Mouse (Mus musculus) stomach, postnatal 0 days (tissue): Measurements from ENCODE around the gene Plac9b. TPM values are rescaled to one million over a fixed set of nuclear protein-coding genes. Genes with fewer than 3 reads are reported as not detected.
"Not testable (repeated sequence)": the region's sequence is repeated elsewhere in the genome, so short reads cannot be mapped to it uniquely, and the experiment has no call there.

Source experiments
- ATAC-seq: fragments of 200-750 bp; cut with Nextera tagmentation; 2 replicates; pipeline ENCODE4 v1.8.0; 2017; ENCODE audit not compliant: low FRiP score, low TSS enrichment
- DNase-seq: peaks from one replicate; pipeline ENCODE4 v3.0.0-alpha.2; 2016; ENCODE audit warnings: low spot score
- H3K27ac ChIP-seq: fragments of 300-500 bp; sonication (generic); replicated peaks from 2 replicates; pipeline ENCODE4 v1.5.1; 2014; ENCODE audit warnings: mild to moderate bottlenecking, control low read depth
- H3K27me3 ChIP-seq: fragments of 300-500 bp; sonication (generic); 2 replicates; pipeline ENCODE4 v1.6.1; 2014; ENCODE audit warnings: low read length; ENCODE audit not compliant: control insufficient read depth, insufficient read depth
- H3K36me3 ChIP-seq: fragments of 300-500 bp; sonication (generic); 2 replicates; pipeline ENCODE4 v1.6.1; 2014; ENCODE audit warnings: low read length, mixed read lengths; ENCODE audit not compliant: control insufficient read depth, insufficient read depth
- H3K4me1 ChIP-seq: fragments of 300-500 bp; sonication (generic); replicated peaks from 2 replicates; pipeline ENCODE4 v1.6.1; 2014; ENCODE audit warnings: antibody characterized with exemption; ENCODE audit not compliant: control insufficient read depth, insufficient read depth
- H3K4me2 ChIP-seq: fragments of 300-500 bp; sonication (generic); replicated peaks from 2 replicates; pipeline ENCODE4 v1.6.1; 2014; ENCODE audit warnings: low read depth, mild to moderate bottlenecking, control low read depth, moderate library complexity
- H3K4me3 ChIP-seq: fragments of 300-500 bp; sonication (generic); 2 replicates; pipeline ENCODE4 v1.5.1; 2014; ENCODE audit warnings: low read depth, low read length, control low read depth
- H3K9ac ChIP-seq: fragments of 300-500 bp; sonication (generic); 2 replicates; pipeline ENCODE4 v1.6.1; 2014; ENCODE audit warnings: mild to moderate bottlenecking, low read length, control low read depth, mixed read lengths
- H3K9me3 ChIP-seq: fragments of 300-500 bp; sonication (generic); 2 replicates; pipeline ENCODE4 v1.6.1; 2016; ENCODE audit warnings: low read length; ENCODE audit not compliant: control insufficient read depth
- WGBS: fragments of 180-500 bp; shearing (Covaris S2); extraction: QIAGEN DNeasy Blood & Tissue Kit; methylation state at CpG from one replicate; pipeline ENCODE4 v1.1.7; 2014; 5-methylcytosine and 5-hydroxymethylcytosine counted together
- polyA plus RNA-seq: library from polyadenylated mRNA; unstranded; fragments of >200 nt; fragmentation: Nextera tagmentation; extraction: Ambion mirVana; gene quantifications from 2 replicates; pipeline ENCODE4 v1.2.1, GENCODE M21; 2015

The Plac9b gene
- polyA plus RNA-seq, 1 experiment from 2014 or later = 127 TPM

GRCm38 (mm10) chr14:26173955-26174354 is 8.3 kb downstream of the Plac9b start:
- H3K9ac ChIP-seq, H3K36me3 ChIP-seq, H3K4me3 ChIP-seq, H3K27me3 ChIP-seq, DNase-seq, H3K9me3 ChIP-seq, H3K27ac ChIP-seq, H3K4me2 ChIP-seq, H3K4me1 ChIP-seq: not testable (repeated sequence)
- no CpG with 5 or more reads among the region's 3 CpGs for WGBS
- ATAC-seq = peak; percentile 87

- no CpG with 5 or more reads among the region's 12 CpGs for WGBS
- H3K27ac ChIP-seq, H3K4me1 ChIP-seq, H3K4me2 ChIP-seq, H3K36me3 ChIP-seq, DNase-seq, H3K27me3 ChIP-seq, H3K4me3 ChIP-seq, ATAC-seq, H3K9ac ChIP-seq, H3K9me3 ChIP-seq: not testable (repeated sequence)
Measured at GRCm38 (mm10) chr14:26165266-26165665, 17.0 kb downstream of the Plac9b start.

DNA sequence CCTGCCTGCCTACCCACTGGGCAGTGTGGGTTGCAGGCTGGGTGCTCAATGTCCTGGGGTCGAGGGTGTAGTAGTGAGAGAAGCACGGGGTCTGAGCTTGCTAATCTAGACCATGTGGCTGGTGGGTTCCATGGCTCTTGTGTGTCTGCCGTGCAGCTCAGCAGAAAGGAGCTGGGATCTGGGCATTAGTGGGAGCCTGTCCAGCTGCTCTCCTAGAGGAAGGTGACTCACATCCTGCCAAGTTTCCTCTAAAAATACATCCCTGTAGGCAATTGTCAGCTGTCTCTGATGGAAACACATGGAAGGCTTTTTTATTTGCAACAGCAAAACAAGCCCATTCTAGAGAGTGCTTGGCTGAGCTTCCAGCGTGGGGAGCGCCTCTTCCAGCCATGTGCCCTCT is 19.9 kb downstream of the Plac9b start:
- WGBS = no CpG with 5 or more reads among the region's 5 CpGs
- not testable (repeated sequence) for H3K9me3 ChIP-seq, ATAC-seq, H3K36me3 ChIP-seq, H3K4me1 ChIP-seq, H3K9ac ChIP-seq, H3K27ac ChIP-seq, H3K4me2 ChIP-seq, H3K27me3 ChIP-seq, DNase-seq, H3K4me3 ChIP-seq

DNA sequence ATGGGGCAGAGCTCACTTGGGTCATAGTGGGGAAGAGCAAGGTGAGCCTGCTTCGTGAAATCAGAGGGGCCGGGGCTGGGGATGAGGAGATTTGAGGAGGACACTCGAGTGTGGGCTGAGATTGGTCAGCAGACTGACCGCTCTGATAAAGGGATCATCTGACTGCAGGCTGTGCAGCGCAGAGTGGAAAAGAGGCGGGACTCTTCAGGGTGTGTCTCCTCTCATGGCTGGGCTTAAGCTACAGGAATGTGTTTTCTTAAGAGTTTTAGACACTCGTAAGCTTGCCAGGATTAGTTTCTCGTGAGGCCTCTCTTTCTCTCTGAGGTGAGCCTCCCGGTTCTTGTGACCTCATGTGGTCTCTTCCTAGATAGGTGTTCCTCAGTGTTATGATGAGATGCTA is 21.1 kb downstream of the Plac9b start:
- WGBS = no CpG with 5 or more reads among the region's 9 CpGs
- not testable (repeated sequence) for H3K4me2 ChIP-seq, H3K36me3 ChIP-seq, H3K9me3 ChIP-seq, H3K9ac ChIP-seq, H3K27ac ChIP-seq, H3K27me3 ChIP-seq, H3K4me1 ChIP-seq, H3K4me3 ChIP-seq, DNase-seq
- ATAC-seq = peak; percentile 70; the same call in 1 of the 2 replicates

GRCm38 (mm10) chr14:26156032-26156431 is 26.2 kb downstream of the Plac9b start:
- not testable (repeated sequence) for DNase-seq, H3K4me3 ChIP-seq, H3K27ac ChIP-seq, H3K4me1 ChIP-seq, H3K27me3 ChIP-seq, H3K9me3 ChIP-seq, H3K9ac ChIP-seq, H3K36me3 ChIP-seq, H3K4me2 ChIP-seq
- no CpG with 5 or more reads among the region's 7 CpGs for WGBS
- peak; percentile 88 for ATAC-seq

GRCm38 (mm10) chr14:26147095-26147494 is 35.2 kb downstream of the Plac9b start:
- not testable (repeated sequence) for H3K9ac ChIP-seq, H3K27me3 ChIP-seq, H3K4me1 ChIP-seq, H3K36me3 ChIP-seq, H3K4me2 ChIP-seq, H3K4me3 ChIP-seq, DNase-seq, H3K9me3 ChIP-seq, H3K27ac ChIP-seq
- WGBS = no CpG with 5 or more reads among the region's 2 CpGs
- ATAC-seq = peak; percentile 71; the same call in 1 of the 2 replicates

DNA sequence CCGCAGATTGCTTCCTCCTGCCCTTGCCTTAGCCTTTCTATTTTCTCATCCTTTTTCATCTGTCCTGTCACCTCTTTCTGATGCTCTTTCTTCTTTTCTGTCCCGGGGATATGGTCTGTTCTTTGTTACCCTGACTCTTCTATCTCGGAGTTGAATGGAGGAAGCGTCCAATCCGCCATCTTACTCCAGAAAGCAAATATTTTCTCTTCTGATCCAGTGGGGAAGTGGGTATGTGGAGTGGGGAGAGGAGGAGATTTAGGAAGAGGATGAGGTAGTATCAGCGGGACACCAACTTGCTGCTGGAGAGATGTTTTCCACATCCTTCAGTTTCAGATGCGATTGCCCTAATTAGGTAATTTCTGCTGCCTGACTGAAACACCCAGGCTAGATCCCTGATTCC is 63.2 kb downstream of the Plac9b start:
- DNase-seq, ATAC-seq, H3K36me3 ChIP-seq, H3K27ac ChIP-seq, H3K4me1 ChIP-seq, H3K4me2 ChIP-seq, H3K27me3 ChIP-seq, H3K9me3 ChIP-seq, H3K4me3 ChIP-seq, H3K9ac ChIP-seq: not testable (repeated sequence)
- WGBS = no CpG with 5 or more reads among the region's 7 CpGs

DNA sequence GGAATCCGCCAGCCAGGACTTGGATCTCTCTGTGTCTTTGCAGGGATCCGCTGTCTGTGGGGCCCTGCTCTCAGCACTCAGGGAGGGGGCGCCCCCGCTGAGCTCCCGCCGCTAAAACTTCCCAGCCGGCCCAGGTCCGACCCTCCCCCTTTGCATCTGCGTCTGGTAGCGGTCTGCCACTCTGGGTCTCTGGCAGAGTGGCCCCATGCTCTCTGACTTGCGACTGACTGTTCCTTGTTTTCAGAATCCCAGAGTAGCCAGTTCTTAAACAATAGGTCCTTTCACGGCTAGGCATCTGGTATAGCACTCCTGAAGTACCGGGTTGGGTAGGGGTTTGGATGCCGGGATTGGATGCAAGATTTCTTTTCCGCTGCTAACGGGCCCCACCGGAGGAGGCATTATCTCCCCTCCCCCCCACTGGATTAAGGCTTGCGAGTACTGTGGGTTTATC is 63.7 kb downstream of the Plac9b start:
- H3K36me3 ChIP-seq, H3K9ac ChIP-seq, H3K4me1 ChIP-seq, H3K9me3 ChIP-seq, DNase-seq, H3K27ac ChIP-seq, H3K4me3 ChIP-seq, H3K4me2 ChIP-seq, H3K27me3 ChIP-seq: not testable (repeated sequence)
- peak; percentile 79 for ATAC-seq
- WGBS = no CpG with 5 or more reads among the region's 18 CpGs

DNA sequence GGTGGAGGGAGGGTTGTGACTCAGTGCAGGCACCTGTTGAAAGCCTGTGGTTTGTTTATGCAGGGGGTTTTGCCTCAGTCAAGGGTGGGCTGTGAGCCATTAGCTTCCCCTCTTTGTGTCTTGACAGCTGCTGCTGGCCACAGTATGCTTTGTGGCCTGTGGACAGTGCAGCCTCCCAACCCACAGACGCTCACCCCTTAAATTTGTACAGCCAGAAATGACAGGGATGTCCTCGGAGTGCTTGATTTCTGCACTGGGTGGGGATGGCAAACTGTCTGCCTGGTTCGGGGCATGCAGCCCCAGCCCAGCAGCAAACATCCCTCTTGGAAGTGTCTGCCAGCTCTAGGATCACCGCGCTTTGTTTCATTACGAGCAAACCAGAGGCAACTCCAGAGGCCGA is 64.1 kb downstream of the Plac9b start, which contains the start of gene Duxbl2:
Duxbl2 (plus strand) TSS at position 200 of the 400 bp plus-strand sequence.
- WGBS = no CpG with 5 or more reads among the region's 7 CpGs
- H3K9ac ChIP-seq, H3K27me3 ChIP-seq, DNase-seq, H3K4me2 ChIP-seq, H3K9me3 ChIP-seq, H3K4me1 ChIP-seq, H3K4me3 ChIP-seq, H3K36me3 ChIP-seq, H3K27ac ChIP-seq: not testable (repeated sequence)
- peak; percentile 47 for ATAC-seq
